Mouse (Mus musculus) adrenal gland, postnatal 25 days (tissue): ENCODE measurements around the gene Gbx2. TPM values are rescaled to one million over a fixed set of nuclear protein-coding genes. Genes with fewer than 3 reads are reported as not detected.

Source experiments
- DNase-seq: peaks from one replicate; pipeline ENCODE4 v3.0.0; 2021; ENCODE audit warnings: mixed read lengths
- total RNA-seq: library from RNA; stranded (reverse); gene quantifications from 2 replicates; pipeline ENCODE4 v1.2.3, GENCODE M21; 2021

Gene Gbx2
- total RNA-seq, 1 experiment from 2014 or later: not detected

GRCm38 (mm10) chr1:89902236-89902635 is 28.7 kb downstream of the Gbx2 start:
- DNase-seq: no peak

DNA sequence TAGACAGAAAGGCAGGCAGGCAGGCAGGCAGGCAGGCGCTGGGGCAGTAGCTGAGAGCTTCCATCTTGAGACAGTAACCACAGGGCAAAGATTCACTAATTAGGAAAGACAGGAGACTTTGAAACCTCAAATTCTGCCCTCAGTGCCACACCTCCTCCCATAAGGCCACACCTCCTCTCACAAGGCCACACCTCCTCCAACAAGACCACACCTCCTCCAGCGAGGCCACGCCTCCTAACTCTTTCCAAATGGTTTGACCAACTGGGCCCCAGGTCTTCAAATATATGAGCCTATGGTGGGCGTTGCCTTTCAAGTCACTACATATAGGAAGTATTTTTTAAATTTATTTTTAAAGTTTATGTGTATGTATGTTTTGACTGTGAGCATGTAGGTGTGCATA is 29.6 kb downstream of the Gbx2 start:
- DNase-seq: no peak

GRCm38 (mm10) chr1:89899761-89900445 is 31.1 kb downstream of the Gbx2 start:
- no peak for DNase-seq

- DNase-seq: no peak
Observed at GRCm38 (mm10) chr1:89899036-89899435, 31.9 kb downstream of the Gbx2 start.

- no peak for DNase-seq
Observed at GRCm38 (mm10) chr1:89895801-89896200, 35.2 kb downstream of the Gbx2 start.

DNA sequence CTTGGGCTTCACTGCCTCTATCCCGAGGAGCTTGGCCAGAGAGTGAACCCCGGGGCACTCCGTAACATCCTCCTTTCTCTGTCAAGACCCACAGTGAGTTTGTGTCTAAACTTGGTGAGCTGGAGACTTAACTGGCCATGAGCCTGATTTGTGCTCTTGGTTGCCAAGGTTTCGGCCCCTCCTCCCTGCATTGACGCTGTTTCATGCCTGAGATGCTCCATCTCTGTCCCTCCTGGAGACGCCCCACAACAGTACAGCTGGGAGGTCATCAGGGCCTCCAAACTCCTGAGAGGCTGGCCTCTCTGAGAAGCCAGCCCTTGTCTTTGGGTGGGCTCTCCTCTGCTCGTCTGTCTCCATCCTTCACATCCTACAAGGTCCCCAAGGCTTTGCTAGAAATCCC is 38.7 kb downstream of the Gbx2 start:
- DNase-seq: no peak

GRCm38 (mm10) chr1:89891400-89891799 is 39.6 kb downstream of the Gbx2 start:
- no peak for DNase-seq

- DNase-seq: no peak
Observed at GRCm38 (mm10) chr1:89885696-89886095, 45.3 kb downstream of the Gbx2 start.

GRCm38 (mm10) chr1:89884335-89884734 is 46.6 kb downstream of the Gbx2 start:
- DNase-seq: no peak

- no peak for DNase-seq
Observed at GRCm38 (mm10) chr1:89880834-89881233, 50.1 kb downstream of the Gbx2 start.

DNA sequence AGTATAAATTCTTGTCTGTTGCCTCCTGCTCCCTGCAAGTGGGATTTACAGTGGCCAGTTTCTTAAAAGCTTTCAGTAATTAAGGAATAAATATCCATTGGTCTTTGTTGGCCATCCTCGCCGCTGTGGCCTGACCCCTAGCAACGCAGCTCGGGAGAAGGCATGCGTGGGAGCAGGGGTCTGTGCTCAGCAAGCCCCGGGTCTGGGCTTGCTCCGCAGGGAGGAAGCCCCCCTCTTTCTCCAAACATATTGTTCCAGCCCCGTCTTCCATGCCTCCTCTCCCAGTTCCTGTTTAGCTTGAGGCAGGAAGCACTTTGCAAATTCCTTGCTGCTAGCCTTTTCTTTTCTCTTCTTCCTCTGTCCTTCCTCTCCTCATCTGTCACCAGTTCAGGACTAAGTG is 50.8 kb downstream of the Gbx2 start:
- DNase-seq: no peak

DNA sequence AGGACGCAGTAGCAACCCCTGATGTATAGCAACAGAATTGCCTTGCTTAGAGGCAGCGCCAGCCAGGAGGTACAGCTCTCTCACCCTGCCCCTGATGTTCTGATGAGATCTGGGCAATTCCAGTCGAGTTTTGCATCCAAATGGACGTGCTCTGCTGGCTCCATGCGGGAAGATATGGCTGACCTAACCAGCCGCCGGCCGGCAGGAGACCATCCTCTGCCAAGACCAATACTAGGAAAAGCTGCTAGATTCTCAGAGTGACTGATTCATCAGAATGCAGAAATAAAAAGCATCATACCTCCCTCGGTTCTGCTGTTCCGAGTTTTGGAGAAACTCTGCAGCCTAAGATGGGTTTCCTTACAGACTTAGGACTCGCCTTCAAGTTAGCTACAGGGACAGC is 52.5 kb downstream of the Gbx2 start:
- no peak for DNase-seq

Other genes starting within 250 kb of the Gbx2 start
- not detected in 2 replicates for gene Asb18, start 83.5 kb upstream of the Gbx2 start, total RNA-seq
- not detected in 2 replicates for gene Iqca, start 222.2 kb upstream of the Gbx2 start, total RNA-seq